Mouse (Mus musculus): ENCODE results near the gene 4930412O13Rik.

GRCm38 (mm10) chr2:9897846-9898245 lies 16.8 kb downstream of the 4930412O13Rik start:
- TF ChIP-seq POLR2A (IDR thresholded peaks at IDR 0.05; ENCODE audit: borderline replicate concordance, control insufficient read depth, low read depth, low read length) (no peak), CTCF (IDR thresholded peaks at IDR 0.05; ENCODE audit: control insufficient read depth, insufficient read depth, low read length) (no peak)

All from bone marrow, adult 2 months (tissue).